Mouse (Mus musculus) cerebellum, postnatal 14 days (tissue): Measurements from ENCODE around the gene Tcf7.

Experiments used
- DNase-seq, 2 experiments: peaks; one replicate each; pipeline ENCODE4 v3.0.0; 2021; ENCODE audit warnings: mixed read lengths in 2 of 2

Gene Tcf7

DNA sequence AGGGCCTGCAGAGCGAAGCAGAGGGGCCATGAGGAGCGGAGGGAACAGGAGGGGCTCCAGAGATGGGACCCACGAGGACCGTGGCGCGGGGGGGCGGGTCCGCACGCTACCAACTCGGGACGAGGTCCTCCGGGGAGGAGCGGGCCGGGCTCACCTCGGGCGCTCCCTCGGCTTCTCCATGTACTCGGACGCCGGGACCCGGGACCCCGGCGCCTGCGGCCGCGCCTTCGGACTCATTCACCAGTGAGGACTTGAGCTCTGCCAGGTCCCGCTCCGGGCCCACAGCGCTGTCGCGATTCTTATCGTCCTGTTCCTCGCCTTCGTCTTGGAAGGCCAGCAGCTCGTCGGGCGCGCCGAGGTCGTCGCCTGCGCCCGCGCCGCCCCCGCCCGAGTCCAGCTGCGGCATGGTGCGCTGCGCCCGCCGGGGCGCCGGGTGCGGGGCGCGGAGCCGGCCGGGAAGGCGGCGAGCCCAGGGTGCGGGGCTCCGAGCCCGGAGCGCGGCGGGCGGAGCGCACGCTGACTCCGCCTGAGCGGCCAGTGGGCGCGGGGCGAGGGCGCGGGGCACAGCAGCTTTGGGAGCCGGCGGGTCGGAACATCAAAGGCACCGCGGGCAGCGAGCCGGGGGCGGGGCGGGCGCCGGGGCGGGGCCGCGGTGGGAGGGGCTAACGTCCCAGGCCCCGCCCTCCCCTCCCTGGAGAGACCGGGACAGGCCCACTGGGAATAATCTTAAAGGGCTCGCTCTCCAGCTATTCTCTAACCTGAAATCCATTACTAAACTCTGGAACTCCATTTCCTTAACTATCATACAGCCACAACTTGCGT is at the start of gene Tcf7:
Gene Tcf7 (minus strand): TSS at position 241 of the 822 bp plus-strand sequence.
- peak; percentile 33 to 48 for DNase-seq

DNA sequence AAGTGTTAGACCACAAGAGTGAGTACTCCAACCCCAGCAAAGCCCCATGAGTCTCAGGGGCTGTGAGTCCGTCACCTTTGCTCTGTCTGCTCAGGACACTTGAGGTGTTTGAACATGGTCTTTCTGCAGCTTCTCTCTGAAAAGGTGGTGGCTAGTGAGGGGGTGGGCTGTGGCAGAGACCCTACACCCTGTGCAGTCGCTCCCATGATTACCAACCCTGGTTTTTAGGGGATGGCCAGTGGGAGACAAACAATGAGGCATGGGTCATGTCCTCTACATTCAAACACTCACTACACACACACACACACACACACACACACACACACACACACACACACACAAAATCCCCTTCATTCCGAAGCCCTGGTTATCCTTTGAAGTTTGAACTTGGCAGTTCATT is 44.5 kb upstream of the Tcf7 start:
- no peak for DNase-seq

DNA sequence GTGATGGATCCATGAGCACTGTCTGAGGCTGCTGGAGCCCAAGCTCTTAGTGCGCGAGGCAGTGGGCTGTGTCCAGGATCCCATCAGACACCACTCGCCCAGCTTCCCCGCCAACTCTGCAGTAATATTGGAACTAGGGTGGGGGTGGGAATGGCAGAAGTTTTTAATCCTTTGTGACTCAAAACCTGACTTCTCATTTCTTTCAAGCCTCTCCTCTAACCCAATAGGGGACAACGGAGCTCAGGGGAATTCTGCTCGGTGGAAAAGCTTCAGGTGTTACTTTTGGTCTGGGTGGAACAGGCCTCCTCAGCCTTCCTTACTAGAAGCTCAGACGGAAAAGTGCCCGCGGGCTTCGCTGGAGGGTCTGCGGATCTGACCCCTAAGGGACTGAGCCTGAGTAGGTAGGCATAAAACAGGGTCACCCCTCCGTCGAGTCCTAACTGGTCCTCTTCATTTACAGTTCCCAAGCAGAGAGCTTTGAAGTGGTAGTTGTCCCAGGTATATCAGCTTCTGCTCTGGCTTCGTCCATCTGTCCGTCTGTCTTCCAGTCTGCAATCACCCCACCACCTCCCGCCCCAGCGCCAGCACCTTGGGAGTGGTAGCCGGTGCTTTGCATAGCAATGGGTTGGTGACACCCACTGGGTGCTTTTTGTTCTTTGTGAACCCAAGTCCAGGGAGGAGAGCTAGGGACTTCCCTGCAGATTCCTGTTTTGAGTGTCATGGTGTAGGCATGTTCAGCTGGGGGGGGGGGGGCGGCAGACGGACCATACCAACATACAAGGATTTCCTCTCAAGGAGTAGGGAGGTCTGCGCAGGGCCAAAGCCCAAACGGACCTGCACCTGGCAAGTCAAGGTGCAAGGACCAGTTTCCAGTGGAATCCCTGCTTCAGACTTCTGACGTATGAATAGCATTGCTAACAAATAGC is 41.9 kb upstream of the Tcf7 start:
- no peak for DNase-seq

DNA sequence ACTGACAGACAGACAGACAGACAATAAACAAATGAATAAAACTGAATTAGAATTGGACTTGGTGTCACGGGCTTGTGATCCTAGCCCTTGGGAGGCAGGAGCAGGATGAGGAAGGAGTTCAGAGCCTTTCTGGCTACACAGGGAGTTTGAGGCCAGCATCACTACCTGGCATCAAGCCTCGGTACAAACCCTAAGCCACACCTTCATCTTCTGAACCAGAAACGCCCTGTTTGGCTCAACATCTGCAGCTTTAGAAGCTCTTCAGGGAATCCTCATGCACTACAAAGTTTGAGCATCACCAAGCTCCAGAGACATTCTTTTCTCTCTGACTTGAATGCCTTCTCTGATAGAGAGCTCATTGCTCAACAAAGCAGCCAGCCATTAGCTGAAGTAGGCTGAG is 38.7 kb upstream of the Tcf7 start:
- no peak for DNase-seq

DNA sequence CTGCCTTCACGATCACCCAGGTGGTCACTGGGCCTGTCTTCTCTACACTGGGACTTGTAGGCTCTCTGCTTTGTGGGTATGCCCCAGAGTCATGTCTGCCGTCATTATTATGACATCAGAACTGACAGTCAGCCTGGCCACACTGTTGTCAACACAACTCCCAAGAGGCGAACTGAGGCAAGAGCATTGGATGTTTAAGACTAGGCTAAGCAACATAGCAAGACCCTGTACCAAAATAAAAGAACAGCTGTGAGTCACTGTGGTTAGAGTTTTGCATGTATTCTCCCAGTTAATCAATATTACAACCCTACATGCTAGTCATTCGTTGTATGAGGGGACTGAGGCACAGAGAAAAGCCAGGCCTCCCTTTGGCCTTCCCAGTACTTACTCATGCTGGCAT is 37.7 kb upstream of the Tcf7 start:
- no peak for DNase-seq

DNA sequence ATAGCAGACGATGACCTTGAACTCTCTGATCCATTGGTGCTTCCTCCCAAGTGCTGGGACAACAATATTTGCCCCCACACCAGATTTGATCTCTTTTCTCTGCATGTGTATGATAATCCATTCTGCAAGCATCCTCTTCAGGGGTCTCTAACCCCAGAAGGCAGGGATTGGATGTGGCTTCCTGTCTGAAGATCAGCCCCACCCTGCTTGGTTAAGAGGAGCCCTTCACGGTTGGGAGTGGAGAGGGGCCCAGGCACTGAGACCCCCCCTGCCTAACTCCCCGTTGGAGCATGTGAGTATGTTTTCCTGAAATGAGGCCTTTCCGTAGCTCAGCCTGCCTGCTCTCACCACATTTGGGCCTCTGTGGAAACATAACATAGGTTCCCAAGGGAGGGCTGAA is 36.9 kb upstream of the Tcf7 start:
- DNase-seq, result no peak

DNA sequence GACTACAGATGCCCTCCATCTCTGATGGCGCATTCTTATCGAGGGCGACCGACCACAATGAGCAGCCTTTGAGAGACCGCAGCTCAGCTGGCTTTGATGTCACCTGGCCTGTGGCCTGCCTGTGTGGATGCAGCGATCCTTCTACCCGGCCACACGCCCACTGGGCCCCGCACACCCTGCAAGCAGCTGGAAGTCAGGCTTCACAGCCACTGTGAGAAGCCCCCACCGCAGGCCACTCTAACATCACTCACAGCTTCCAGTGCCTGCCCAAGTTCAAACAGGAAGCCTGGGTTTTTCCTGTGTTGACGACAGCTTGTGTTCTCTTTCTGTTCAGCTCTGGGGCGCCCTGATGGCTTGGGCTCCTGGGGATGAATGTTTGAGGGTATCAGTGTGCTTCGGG is 35.6 kb upstream of the Tcf7 start:
- no peak for DNase-seq

DNA sequence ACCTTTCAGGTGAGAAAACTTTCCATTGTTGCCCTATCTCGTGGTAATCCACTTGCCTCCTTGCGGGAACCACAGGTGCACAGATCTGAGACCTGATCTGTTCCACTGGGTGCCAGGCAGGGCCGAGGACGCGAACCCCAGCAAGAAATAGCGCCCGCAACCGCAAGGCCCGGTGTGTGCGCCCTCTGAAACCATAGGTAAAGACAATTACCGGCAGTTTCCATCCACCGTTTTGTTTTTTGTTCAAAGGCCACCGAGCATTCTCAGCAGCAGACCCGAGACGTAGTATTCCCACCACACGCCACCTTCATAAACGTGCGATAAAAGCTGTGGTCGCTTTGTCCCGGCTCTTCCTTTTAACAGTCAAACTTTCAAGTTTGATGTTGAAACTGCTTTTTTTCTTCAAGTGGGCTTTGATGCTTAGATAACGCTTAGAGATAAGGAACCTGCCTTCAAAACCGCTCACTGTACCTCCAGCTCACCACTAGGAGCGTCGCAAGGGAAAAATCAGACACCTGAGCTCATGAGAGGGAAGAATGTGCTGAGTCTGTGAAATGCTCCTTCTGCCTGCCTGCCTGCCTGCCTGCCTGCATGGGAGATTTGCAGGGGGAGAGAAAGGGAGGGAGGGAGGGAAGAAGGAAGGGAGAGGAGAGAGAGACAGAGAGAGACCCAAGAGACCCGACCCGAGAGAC is 31.4 kb upstream of the Tcf7 start:
- DNase-seq, result peak in 1 of 2 experiments; percentile 23

DNA sequence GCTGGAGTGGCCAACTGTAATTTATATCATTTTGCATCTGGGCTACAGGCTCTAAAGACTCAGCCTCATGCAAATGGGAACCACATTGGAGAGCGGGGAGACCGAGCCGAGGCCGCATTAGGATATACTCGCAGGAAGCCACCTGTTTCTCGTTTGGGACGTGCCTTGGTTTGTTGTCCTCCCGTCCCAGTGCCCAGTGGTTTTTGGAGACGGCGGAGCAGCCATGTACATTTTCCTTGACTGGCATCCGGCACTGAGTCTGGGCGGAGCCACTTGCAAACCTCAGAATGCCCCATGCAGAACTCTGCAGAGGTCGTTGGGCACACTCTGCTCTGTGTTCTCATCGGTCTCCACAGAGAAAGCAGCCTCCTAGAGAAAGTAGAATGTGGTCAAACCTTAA is 27.9 kb upstream of the Tcf7 start:
- DNase-seq, result no peak

DNA sequence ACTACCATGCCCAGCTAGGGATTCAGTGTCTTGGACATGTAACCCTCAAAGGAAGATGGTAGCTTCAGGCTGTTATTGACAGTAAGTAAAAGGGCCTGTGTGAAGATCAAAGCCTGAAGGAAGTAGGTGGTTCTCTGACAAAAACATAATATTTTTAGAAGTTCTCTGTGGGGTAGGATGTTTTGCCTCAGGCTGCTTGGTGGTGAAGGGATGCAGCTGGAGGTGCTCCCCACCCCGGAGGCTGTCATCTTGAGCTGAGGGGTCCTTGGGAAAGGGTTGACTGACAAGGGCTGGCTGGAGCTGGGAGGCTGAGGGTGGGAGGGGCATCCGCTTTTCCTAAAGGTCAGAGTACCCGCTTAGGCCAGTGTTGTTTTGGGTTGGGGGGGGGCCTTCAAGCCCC is 26.7 kb upstream of the Tcf7 start:
- DNase-seq, result no peak

DNA sequence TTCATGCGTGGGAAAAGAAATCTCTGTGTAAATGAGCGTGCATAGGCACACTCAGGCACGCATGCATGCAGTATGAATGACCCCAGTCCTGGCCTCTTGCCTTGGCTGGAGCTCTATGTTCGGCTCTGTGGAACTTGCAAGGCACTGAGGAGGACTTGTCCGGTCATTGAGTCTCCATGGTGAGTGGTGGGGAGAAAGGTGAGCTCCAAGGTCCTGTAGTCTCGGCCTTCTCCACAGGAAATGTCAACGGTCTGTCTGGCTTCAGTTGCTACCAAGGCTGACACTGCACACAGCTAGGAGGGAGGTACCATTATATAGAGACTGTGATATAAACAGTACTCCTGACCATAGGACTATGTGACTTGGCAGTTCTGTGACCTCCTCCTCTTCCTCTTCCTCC is 23.6 kb upstream of the Tcf7 start:
- no peak for DNase-seq

DNA sequence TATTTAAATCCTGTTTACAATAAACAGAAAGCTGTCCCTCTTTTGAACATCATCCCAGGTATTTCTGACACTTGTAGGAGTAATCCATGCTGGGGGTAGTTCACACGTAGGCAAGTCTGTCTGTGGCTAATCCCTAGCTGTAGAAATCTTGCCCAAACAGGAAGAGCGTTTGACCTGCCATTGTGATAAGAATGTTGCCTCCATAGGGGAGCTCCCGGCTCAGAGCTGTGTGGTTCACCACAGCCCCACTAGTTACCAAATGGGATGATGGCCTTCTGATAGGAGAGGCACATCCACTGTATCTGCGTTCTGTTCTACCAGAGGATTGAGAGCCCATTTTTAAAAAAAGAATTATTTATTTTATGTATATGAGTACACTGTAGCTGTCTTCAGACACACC is 22.5 kb upstream of the Tcf7 start:
- DNase-seq, result no peak

DNA sequence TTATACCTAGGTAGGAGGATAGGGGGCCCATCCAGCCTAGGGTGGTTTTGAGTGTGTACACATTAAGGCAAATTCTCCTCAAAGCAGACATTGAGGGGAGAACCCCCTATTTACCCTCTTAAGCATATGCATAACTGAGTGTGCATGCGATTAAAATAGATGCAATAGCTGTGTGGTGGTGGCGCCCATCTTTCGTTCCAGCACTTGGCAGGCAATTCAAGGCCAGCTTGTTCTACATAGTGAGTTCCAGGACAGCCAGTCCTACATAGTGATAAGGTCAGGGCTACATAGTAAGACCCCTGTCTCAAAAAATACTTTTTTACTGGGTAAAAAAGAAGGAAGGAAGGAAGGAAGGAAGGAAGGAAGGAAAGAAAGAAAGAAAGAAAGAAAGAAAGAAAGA is 19.9 kb upstream of the Tcf7 start:
- DNase-seq, result no peak

DNA sequence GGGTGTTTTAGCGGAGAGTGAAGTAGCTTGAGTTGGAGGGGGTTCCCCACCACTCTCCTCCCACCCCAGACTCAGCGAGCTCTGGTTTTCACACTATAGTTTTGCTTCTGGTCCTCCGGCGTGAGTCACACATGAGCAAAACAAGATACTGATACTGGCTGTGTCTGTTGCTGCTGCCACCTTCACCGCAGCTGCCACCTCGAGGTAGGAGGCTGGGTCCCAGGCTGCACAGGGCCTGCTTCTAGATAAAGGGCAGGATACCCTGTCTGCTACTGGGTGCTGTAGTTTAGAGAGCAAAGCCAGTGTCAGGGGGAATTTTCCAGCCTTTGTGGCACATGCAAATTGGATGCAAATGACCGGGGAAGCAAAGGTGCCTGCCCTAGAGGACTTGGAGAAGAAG is 16.9 kb upstream of the Tcf7 start:
- no peak for DNase-seq

DNA sequence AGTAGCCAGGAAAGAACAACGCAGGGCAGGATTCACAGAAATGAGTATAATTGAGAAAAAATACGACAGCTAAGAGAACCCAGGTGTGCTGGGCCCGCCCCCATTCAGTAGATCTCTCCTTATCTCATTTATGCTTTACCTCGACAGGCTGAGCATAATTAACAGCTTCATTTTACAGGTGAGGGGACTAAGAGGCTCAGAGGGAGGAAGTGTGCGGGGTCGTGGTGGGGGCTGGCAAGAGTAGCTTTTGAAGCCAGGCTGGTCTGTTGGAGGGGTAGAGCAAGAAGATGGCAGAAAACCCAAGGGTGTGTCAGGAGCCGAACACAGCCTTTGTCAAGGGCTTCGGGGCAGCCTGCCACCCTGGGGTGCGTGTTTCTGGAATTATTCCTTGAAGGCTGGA is 16.1 kb upstream of the Tcf7 start:
- no peak for DNase-seq

DNA sequence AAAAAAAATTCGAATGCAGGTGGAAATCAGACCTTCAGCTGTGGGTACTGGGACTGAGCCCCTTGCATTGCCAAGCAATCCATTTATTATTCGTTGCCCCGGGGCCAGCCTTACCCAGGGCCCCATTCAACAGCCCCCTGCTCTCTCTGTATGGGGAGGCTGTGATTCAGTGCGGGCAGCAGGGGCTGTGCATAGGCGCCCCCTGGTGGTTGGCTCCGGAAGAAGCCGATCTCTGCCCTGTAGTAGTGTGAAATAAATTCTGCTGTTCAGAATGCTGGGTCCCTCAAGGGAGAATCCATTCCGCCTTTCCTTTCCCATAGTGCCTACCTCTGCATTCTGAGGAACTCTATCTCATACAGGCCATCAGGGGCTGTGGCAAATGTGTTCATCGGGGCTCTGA is 14.5 kb upstream of the Tcf7 start:
- peak; percentile 85 to 86 for DNase-seq

DNA sequence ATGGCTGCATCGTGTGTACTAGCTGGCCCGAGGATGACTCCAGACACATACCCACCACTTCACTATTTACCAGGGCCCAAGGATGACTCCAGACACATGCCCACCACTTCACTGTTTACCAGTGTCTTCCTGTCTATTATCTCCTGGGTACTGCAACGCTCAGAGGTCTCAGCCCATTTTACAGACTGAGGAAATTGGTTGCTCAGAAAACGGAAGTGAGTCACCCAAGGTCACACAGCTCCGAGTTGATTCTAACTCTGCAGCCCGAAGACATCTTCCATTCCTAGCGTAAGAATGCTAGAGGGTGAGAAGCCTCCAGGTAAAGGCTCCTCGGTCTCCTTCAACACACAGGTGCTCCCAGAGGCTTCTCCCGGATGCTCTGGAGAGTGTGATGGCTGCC is 11.3 kb upstream of the Tcf7 start:
- no peak for DNase-seq

DNA sequence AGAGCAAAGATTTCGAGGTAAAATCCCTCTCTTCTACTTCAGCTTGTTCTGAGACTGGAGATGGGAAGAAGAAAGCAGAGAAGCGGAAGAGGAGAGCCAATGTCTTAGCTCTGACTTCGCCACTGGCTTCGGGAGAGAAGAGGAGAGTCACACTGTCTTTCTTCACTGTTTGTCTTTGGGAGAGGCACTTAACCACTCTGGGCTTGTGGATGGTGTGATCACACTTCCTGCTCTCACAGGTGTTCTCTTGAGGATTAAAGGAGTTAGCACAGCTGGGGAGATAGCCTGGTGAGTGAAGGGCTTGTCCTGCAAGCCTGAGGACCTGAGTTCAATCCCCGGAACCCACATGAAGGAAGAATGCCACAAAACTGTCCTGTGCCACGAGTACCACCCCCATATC is 10.1 kb upstream of the Tcf7 start:
- DNase-seq, result no peak

DNA sequence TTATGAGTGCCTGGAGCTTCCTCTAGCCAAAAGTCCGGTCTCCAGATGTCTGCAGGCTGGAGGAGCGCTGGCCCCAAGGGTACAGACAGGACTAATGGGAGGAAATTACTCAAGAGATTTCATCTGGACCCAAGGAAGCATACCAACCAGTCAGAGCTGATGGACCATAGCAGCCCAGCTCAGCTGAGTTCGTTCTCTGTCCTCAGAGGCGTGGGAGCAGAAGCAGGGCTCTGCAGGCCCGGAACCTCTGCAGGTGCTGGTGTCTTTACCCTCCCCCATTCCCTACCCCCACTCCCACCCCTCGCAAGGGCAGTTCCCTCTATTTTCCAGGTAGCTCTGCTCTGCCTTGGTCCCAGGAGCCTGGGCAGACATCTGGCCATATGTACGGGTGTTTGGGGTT is 9.5 kb upstream of the Tcf7 start:
- no peak for DNase-seq

DNA sequence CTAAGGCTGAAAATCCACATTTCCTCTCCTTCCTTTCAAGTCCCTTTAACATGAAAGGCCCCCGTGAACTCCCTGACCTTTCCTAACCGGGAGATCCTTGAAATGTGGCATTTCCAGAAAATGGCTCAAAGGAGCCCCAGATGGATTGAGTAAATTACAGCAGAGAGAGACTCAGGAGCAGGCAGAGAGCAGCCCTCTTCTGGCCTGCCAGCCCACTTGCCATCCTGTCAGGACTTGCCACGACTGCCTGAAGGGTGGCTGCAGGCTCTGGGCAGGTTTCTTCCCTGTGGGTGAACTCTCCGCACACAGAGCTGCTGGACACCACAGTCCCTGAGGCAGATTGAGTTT is 4.1 kb upstream of the Tcf7 start:
- no peak for DNase-seq

DNA sequence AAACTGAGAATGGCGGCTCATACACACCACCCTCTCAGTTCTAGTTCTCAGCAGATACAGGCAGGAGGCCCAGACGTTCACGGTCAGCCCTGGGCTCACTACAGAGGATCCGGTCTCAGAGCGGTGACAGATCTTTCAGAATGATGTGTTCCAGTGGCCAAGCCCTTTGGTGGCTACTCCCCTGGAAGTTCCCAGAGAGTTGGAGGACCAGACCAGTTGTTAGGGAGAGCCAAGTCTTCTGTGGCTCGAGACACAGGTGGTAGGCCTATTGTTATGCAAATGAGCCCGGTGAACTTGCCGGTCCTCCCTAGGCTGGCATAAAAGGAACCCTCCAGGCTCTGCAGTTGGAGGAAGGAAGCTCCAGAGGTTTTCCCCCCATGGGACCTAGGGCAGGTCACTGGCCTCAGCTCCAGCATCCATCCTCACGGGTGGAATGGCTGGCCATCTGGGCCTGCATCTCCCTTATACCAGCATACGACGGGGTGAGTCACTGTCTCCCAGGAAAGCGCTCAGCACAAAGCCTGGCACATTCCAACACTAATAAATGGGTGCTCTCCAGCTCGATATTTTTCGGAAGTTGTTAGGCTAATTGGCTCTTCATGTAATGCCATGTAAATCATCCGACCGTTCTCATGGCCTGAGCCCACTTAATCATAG is 3.6 kb upstream of the Tcf7 start:
- no peak for DNase-seq

DNA sequence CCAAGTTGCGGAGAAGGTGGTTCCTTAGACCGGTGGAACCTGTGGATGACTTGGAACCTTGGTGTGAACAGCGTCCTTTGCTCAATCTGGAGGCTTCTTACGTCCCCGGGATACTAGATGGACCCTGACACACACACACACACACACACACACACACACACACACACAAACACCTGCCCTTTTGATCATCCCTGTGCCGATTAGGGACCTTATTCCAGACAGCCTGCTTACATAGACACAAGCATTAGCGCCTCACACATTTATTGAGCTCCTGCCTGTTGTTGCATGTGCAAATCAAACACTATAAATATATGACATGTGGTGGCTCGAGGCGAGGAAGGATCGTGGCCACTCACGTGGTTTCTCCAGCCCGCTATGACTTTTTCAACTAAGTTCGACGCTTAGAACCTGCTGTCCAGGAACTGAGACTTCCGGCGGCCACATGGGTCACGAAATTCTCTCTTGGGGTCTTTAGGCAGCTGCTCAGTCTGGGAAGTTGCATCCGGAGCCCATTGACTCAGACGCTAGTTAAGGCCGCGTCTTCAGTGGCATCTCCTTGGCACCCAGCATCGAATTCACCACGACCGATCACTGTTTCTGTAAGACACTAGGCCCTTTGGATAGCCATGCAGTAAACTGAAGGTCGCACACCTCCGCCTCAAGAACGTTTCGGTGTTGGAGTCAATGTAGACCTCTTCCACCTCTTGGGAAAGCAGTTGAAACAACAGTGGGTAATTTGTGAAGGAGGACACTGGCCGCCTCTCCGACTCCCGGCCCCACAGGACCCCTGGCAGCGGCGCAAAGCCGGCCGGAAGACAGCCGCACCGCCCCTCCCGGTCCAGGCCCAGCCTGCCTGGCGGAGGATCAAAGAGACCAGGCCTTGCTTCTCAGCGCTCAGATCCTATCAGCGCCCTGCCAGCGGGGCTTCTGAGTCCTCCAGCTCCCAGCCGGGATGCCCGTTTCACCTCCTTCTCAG is 1.1 kb upstream of the Tcf7 start:
- DNase-seq, result peak; percentile 52 to 62
